Mouse (Mus musculus) T-helper 17 cell (primary cell): ENCODE measurements around the gene Tsfm.

Experiments used
- in situ Hi-C, 2 experiments: fragments of 300-600 bp; cut with MboI, MseI; formaldehyde crosslinking; loops; 1 replicate in 1 of 2; 2 replicates in 1 of 2; pipeline ENCODE4 v1.15.1; 2025; ENCODE audit warnings: high pct_unique_total_duplicates in 2 of 2

The Tsfm gene

GRCm38 (mm10) chr10:127065981-127066380, 35.3 kb upstream of the Tsfm start:
- in situ Hi-C loops = loop anchor here in 1 of 2 experiments (10.0 kb wide), 1 partner anchor 609 kb away; no protein-coding TSS in a partner anchor

GRCm38 (mm10) chr10:127063913-127064870, 33.6 kb upstream of the Tsfm start:
- in situ Hi-C loops = loop anchor here in 1 of 2 experiments (10.0 kb wide), 1 partner anchor 611 kb away; no protein-coding TSS in a partner anchor

GRCm38 (mm10) chr10:127063239-127063872, 32.7 kb upstream of the Tsfm start, which contains the start of gene Cdk4:
TSS of gene Cdk4 (plus strand) at chr10:127063534.
- in situ Hi-C loops = loop anchor here in 1 of 2 experiments (10.0 kb wide), 1 partner anchor 611 kb away; no protein-coding TSS in a partner anchor

GRCm38 (mm10) chr10:127062503-127062902, 31.9 kb upstream of the Tsfm start:
- in situ Hi-C loops = loop anchor here in 1 of 2 experiments (10.0 kb wide), 1 partner anchor 612 kb away; no protein-coding TSS in a partner anchor

GRCm38 (mm10) chr10:127062101-127062500, 31.5 kb upstream of the Tsfm start:
- in situ Hi-C loops = loop anchor here in 1 of 2 experiments (10.0 kb wide), 1 partner anchor 613 kb away; no protein-coding TSS in a partner anchor

GRCm38 (mm10) chr10:127061513-127061912, 30.9 kb upstream of the Tsfm start:
- in situ Hi-C loops = loop anchor here in 1 of 2 experiments (10.0 kb wide), 1 partner anchor 613 kb away; no protein-coding TSS in a partner anchor

- in situ Hi-C loops = loop anchor here in 1 of 2 experiments (10.0 kb wide), 1 partner anchor 614 kb away; no protein-coding TSS in a partner anchor
Measured at GRCm38 (mm10) chr10:127061085-127061484, 30.4 kb upstream of the Tsfm start.

- in situ Hi-C loops = loop anchor here in 1 of 2 experiments (10.0 kb wide), 1 partner anchor 615 kb away; no protein-coding TSS in a partner anchor
Measured at GRCm38 (mm10) chr10:127059968-127060916, 29.6 kb upstream of the Tsfm start, which contains the start of gene March9. TSS of gene March9 (minus strand) at chr10:127060184.

- in situ Hi-C loops = no loop called here
Measured at GRCm38 (mm10) chr10:127059174-127059967, 28.7 kb upstream of the Tsfm start.

- in situ Hi-C loops = no loop called here
Measured at GRCm38 (mm10) chr10:127058708-127059107, 28.1 kb upstream of the Tsfm start.

GRCm38 (mm10) chr10:127058161-127058560, 27.5 kb upstream of the Tsfm start:
- in situ Hi-C loops = no loop called here

GRCm38 (mm10) chr10:127056490-127056889, 25.9 kb upstream of the Tsfm start:
- in situ Hi-C loops = no loop called here

- in situ Hi-C loops = no loop called here
Measured at GRCm38 (mm10) chr10:127055406-127055805, 24.8 kb upstream of the Tsfm start.

- in situ Hi-C loops = no loop called here
Measured at GRCm38 (mm10) chr10:127054646-127055045, 24.0 kb upstream of the Tsfm start.

GRCm38 (mm10) chr10:127050119-127050474, 19.5 kb upstream of the Tsfm start:
- in situ Hi-C loops = no loop called here

- in situ Hi-C loops = no loop called here
Measured at GRCm38 (mm10) chr10:127049395-127050118, 18.9 kb upstream of the Tsfm start.

GRCm38 (mm10) chr10:127048608-127049394, 18.2 kb upstream of the Tsfm start:
- in situ Hi-C loops = no loop called here

GRCm38 (mm10) chr10:127047954-127048353, 17.3 kb upstream of the Tsfm start, which contains the start of gene Cyp27b1:
TSS of gene Cyp27b1 (plus strand) at chr10:127048250.
- in situ Hi-C loops = no loop called here
